Mouse (Mus musculus): ENCODE results near the gene Agbl2. TPM values are rescaled to one million over a fixed set of nuclear protein-coding genes. Genes with fewer than 3 reads are reported as not detected.

Gene Agbl2
- polyA plus RNA-seq (2012; rRNA removed): 0.44 and 1.0 TPM in 2 replicates

GRCm38 (mm10) chr2:90782458-90782857 lies at the start of gene Agbl2:
Agbl2 (plus strand) TSS chr2:90782727.

GRCm38 (mm10) chr2:90745053-90745678 lies 37.4 kb upstream of the Agbl2 start, which contains the start of gene Fnbp4:
Fnbp4 (plus strand) TSS chr2:90745370.

DNA sequence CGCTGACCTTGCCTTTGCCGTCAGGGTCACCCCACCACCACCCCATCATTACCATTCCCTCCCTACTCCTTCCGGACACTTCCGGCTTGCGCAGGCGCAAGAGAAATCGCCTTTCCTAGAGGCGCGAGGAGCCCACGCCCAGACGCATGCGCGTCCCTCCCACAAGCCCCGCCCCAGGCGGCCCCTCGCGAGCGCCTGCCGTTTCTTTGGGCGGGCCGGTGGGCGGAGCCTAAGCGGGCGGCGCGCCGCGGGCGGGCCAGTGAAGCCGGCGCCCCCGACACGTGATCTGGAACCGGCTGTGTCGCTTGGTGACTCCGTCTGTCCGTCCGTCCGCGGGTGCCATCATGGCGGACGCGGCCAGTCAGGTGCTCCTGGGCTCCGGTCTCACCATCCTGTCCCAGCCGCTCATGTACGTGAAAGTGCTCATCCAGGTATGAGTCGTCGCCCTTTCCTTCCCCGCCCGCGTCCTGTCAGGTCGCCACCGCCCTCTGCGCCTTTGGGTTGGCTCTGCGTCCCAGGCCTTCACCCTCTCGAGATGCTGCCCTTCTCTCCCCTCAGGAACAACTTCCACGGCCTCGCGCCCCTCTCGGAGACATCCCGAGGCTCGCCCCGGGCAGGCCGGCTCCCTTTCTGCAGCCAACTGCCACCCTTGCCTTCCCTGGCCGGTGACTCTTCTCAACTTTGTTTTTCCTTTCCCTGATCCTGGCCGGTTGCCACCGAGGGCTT lies 64.6 kb downstream of the Agbl2 start, which contains the start of gene Mtch2:
Gene Mtch2, plus strand, starts transcription at position 201 of the 726 bp plus-strand sequence.

Other genes with a start within 250 kb of the Agbl2 start
- 3.9 and 5.0 TPM in 2 replicates for gene Ptprj, start 202.1 kb upstream of the Agbl2 start, polyA plus RNA-seq (2012; rRNA removed)
- gene Nup160, start 105.5 kb upstream of the Agbl2 start, polyA plus RNA-seq (2012; rRNA removed): 25.4 and 46.2 TPM in 2 replicates
- 108 and 130 TPM in 2 replicates for gene Fnbp4, start 37.4 kb upstream of the Agbl2 start, polyA plus RNA-seq (2012; rRNA removed)
- 166 and 184 TPM in 2 replicates for gene Mtch2, start 64.4 kb downstream of the Agbl2 start, polyA plus RNA-seq (2012; rRNA removed)
- gene C1qtnf4, start 103.1 kb downstream of the Agbl2 start, polyA plus RNA-seq (2012; rRNA removed): 12.7 and 16.8 TPM in 2 replicates
- 27.0 and 36.5 TPM in 2 replicates for gene Kbtbd4, start 122.0 kb downstream of the Agbl2 start, polyA plus RNA-seq (2012; rRNA removed)
- 142 and 152 TPM in 2 replicates for gene Ndufs3, start 122.1 kb downstream of the Agbl2 start, polyA plus RNA-seq (2012; rRNA removed)
- 123 and 128 TPM in 2 replicates for gene Celf1, start 157.7 kb downstream of the Agbl2 start, polyA plus RNA-seq (2012; rRNA removed)

All from central nervous system, embryonic 11.5 days (tissue).